Mouse (Mus musculus): Measurements from ENCODE around the gene Adam25.

DNA sequence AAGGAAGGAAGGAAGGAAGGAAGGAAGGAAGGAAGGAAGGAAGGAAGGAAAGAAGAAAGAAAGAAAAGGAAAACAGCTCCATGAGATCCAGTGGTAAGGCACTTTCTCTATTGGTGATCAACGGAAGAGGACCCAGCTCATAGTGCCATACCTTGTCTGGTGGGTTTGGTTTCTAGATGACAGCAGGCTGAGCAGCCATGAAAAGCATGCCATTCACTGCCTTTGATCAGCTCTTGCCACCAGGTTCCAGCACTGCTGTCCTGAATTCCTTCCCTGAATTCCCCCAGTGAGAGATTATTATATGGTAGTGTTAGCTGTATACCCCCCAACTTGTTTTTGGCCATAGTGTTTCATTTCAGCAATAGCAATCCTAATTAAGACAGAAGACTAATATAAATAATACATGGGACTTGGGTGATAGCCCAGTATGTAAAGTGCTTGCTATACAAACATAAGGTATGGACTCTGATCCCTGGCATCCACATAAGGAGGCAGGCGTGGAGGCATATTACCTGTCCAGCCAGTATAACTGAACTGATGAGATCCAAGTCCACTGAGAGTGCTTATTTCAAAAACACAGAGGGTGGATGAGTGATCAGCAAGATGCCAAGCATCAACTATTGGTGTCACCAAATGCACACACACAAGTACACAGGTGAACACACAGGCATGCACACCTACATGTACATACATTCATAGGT is 51.5 kb downstream of the Adam25 start:
- no peak for TF ChIP-seq CTCF (conservative IDR thresholded peaks at IDR 0.05; ENCODE audit: low read length)
- no peak for TF ChIP-seq POU5F1 (IDR thresholded peaks at IDR 0.05; ENCODE audit: borderline replicate concordance, low read length)
- no peak for TF ChIP-seq NANOG (IDR thresholded peaks at IDR 0.05; ENCODE audit: borderline replicate concordance, low read length)
